Mouse (Mus musculus) embryonic facial prominence, embryonic 10.5 days (tissue): ENCODE data around the gene Kpna7. TPM values are rescaled to one million over a fixed set of nuclear protein-coding genes. Genes with fewer than 3 reads are reported as not detected.

Experiments
- DNase-seq: peaks from one replicate; pipeline ENCODE4 v3.0.0-alpha.2; 2017; ENCODE audit warnings: low spot score
- H3K27ac ChIP-seq: fragments of 300-500 bp; sonication (generic); replicated peaks from 2 replicates; pipeline ENCODE4 v1.5.1; 2016; ENCODE audit warnings: mild to moderate bottlenecking
- H3K27me3 ChIP-seq: fragments of 300-500 bp; sonication (generic); replicated peaks from 2 replicates; pipeline ENCODE4 v1.6.1; 2016; ENCODE audit warnings: low read depth, mild to moderate bottlenecking; ENCODE audit not compliant: poor library complexity, severe bottlenecking
- H3K36me3 ChIP-seq: fragments of 300-500 bp; sonication (generic); replicated peaks from 2 replicates; pipeline ENCODE4 v1.6.1; 2016; ENCODE audit warnings: mild to moderate bottlenecking, moderate library complexity
- H3K4me1 ChIP-seq: fragments of 300-500 bp; sonication (generic); 2 replicates; pipeline ENCODE4 v1.6.1; 2016
- H3K4me3 ChIP-seq: fragments of 300-500 bp; sonication (generic); 2 replicates; pipeline ENCODE4 v1.5.1; 2016; ENCODE audit warnings: mild to moderate bottlenecking, moderate library complexity
- H3K9me3 ChIP-seq: fragments of 300-500 bp; sonication (generic); 2 replicates; pipeline ENCODE4 v1.6.1; 2016; ENCODE audit warnings: mild to moderate bottlenecking
- WGBS: fragments of 180-500 bp; shearing (Covaris S2); methylation state at CpG from one replicate; pipeline ENCODE4 v1.1.7; 2016; 5-methylcytosine and 5-hydroxymethylcytosine counted together
- polyA plus RNA-seq: library from polyadenylated mRNA; unstranded; fragments of >200 nt; fragmentation: Nextera tagmentation; extraction: Ambion mirVana; gene quantifications from 2 replicates; pipeline ENCODE4 v1.2.1, GENCODE M21; 2016

Gene Kpna7
- polyA plus RNA-seq, 1 experiment from 2014 or later: 0.06 TPM

DNA sequence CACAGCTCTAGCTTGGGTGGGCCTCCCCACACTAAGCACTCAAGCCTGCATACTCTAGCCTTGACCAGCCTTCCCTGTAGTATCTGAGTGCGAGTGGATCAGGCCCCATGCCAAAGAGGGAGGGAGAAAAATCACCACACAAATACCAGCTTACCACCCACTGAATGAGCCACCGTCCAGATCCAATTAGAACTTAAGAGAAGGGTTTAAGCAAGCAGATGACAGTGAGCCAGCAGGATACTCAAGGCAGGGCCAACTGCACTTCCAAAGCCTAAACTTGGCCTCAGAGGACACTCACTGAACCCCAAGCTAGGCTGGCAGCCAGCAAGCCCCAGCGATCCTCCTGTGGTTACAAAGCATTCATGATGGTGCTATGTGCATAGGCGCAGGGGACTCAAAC is 137.8 kb downstream of the Kpna7 start:
- no peak overlapping the region for H3K27ac ChIP-seq
- H3K9me3 ChIP-seq: no peaks in the 10 kb centered on the region
- no peak for DNase-seq
- no peaks in the 10 kb centered on the region for H3K27me3 ChIP-seq
- no peak overlapping the region for H3K4me3 ChIP-seq
- 87% methylated on average over 4 of the region's 4 CpGs for WGBS
- peaks cover 31% of the 10 kb centered on the region for H3K4me1 ChIP-seq
- no peaks in the 10 kb centered on the region for H3K36me3 ChIP-seq

DNA sequence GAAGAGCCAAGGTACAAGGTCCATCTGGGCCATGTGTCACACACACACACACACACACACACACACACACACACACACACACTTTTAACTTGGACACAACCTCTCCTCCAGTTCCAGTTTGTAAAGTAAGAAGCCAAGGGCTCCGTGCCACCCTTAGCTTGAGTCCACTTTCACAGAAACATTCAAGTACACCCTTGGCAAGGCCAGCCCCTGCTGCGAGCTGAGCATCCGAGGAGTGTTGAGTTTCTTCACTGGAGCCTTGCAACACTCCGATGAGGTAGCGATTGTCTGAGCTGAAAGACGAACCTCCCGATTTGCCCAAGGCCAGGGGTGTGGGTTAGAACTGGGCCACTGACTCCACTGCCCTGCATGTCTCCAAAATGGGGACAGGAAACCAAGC is 138.9 kb downstream of the Kpna7 start:
- no peak for DNase-seq
- 66% methylated on average over 7 of the region's 7 CpGs for WGBS
- H3K27me3 ChIP-seq: no peaks in the 10 kb centered on the region

DNA sequence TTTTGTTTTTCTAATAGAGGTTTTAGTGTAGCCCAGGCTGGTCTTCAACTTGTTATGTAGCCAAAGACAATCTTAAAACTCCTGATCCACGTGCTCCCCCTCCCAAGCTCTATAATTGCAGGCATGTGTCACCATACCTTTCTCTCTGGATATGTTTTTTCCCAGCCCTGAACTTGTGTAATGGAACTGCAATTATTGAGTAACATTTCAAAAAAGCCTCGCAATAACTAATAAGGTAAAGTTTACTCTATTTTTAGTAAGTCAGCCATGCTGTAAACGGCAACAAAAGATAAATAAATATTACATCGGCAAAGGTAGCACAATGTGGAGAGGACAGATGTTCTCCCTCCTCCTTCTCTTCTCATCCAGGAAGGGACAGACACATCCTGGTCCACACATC is 139.5 kb downstream of the Kpna7 start:
- H3K36me3 ChIP-seq: no peaks in the 10 kb centered on the region
- H3K4me3 ChIP-seq: no peak overlapping the region
- WGBS: 83% methylated on average over 4 of the region's 4 CpGs
- DNase-seq: no peak
- no peaks in the 10 kb centered on the region for H3K9me3 ChIP-seq
- no peaks in the 10 kb centered on the region for H3K27me3 ChIP-seq
- H3K4me1 ChIP-seq: peaks cover 34% of the 10 kb centered on the region
- H3K27ac ChIP-seq: no peak overlapping the region

More for the DNA sequence above, 138.9 kb downstream of the Kpna7 start:
- Histone ChIP-seq H3K9me3 (no peaks in the 10 kb centered on the region), H3K4me3 (no peak overlapping the region), H3K27ac (no peak overlapping the region), H3K36me3 (no peaks in the 10 kb centered on the region), H3K4me1 (peaks cover 37% of the 10 kb centered on the region)

DNA sequence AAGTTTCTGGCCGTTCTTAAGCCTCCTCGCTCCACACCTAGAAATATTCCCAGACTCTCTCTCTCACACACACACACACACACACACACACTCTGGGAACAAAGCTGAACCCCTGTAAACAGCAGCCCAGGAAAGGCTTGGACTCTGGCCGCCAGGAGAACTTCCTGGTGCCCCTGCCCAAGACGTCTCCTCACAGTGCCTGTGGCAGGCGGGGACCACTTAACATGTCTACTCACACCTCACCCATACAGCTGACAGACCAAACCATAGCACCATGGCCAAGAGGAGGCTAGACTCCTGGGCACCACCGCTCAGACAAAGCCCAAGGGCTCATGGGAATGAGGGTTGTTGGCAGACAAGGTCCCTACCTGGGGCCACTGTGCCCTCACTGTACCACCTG is 140.5 kb downstream of the Kpna7 start:
- Histone ChIP-seq H3K27me3 (no peaks in the 10 kb centered on the region), H3K36me3 (no peaks in the 10 kb centered on the region), H3K27ac (no peak overlapping the region), H3K9me3 (no peaks in the 10 kb centered on the region), H3K4me1 (peaks cover 28% of the 10 kb centered on the region), H3K4me3 (no peak overlapping the region)
- WGBS: 92% methylated on average over 6 of the region's 6 CpGs
- DNase-seq: no peak

DNA sequence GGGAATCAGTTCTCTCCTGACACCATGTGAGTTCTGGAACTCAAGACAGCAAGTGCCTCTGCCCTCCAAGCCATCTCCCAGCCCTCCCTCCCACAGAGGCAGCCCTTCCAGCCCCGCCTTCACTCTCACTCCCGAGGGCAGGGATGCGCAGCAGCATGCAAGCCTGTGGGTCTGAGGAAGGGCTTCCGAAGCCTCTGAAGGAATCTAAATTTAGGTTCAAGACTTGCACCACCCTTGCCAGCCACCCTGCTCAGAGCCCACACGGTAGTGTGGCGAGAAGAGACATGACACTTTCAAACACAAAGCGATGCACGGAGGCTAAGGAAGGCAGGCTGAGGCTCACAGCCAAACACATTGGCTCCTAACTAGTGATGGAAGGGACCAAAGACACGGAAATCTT is 141.4 kb downstream of the Kpna7 start:
- WGBS: 74% methylated on average over 9 of the region's 9 CpGs
- Histone ChIP-seq H3K27ac (no peak overlapping the region), H3K4me3 (no peak overlapping the region), H3K36me3 (no peaks in the 10 kb centered on the region), H3K4me1 (peaks cover 25% of the 10 kb centered on the region), H3K27me3 (no peaks in the 10 kb centered on the region), H3K9me3 (no peaks in the 10 kb centered on the region)
- DNase-seq: no peak

DNA sequence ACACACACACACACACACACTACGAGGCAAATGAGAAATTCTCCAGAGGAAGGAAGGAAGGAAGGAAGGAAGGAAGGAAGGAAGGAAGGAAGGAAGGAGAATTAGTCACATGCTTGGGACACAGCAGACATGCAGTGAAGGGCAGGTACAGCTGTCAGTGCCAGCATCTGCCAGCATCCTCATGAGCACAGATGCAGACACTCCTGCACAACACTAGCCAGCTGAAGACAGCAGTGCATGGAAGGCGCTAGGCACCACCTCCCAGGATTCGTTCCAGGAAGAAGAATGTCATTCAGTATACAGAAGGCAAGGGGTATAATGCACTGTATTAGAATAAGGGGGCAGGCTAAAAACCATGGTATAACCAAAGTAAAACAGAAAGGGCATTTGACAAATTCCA is 142.9 kb downstream of the Kpna7 start:
- no peak for DNase-seq
- Histone ChIP-seq H3K27me3 (no peaks in the 10 kb centered on the region), H3K9me3 (no peaks in the 10 kb centered on the region), H3K4me1 (peaks cover 40% of the 10 kb centered on the region), H3K27ac (no peak overlapping the region), H3K4me3 (no peak overlapping the region), H3K36me3 (no peaks in the 10 kb centered on the region)
- 82% methylated on average over 3 of the region's 3 CpGs for WGBS

DNA sequence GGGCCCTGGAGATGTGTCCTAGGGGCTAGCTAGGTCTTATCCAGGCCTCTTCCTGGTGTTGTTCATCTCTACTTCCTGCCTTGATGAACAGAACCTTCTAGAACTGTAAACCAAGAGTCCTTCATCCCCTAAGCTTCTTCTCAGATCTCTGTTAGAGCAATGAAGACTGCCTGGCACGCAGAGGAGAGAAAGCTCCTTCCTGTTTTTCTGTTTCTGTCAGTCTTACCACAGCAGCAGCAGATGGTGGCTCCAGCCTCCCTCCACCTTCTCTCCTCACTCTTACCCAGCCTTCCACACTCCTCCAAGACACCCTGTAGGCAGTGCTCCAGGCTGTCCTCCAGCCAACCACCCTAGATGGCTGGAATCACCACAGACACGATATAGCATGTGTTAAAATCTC is 146.5 kb downstream of the Kpna7 start:
- DNase-seq: no peak
- Histone ChIP-seq H3K4me3 (no peak overlapping the region), H3K9me3 (no peaks in the 10 kb centered on the region), H3K36me3 (no peaks in the 10 kb centered on the region), H3K27ac (no peak overlapping the region), H3K27me3 (no peaks in the 10 kb centered on the region), H3K4me1 (peaks cover 41% of the 10 kb centered on the region)
- WGBS: 78% methylated on average over 2 of the region's 2 CpGs

Other genes with a start within 250 kb of the Kpna7 start
- gene Smurf1, start 118.2 kb downstream of the Kpna7 start, polyA plus RNA-seq: 14.5 and 17.0 TPM in 2 replicates
- not detected in 2 replicates for gene Gm4871, start 51.3 kb downstream of the Kpna7 start, polyA plus RNA-seq
- gene 1700018F24Rik, start 41.0 kb downstream of the Kpna7 start, polyA plus RNA-seq: not detected in 2 replicates
- 122 and 129 TPM in 2 replicates for gene Arpc1a, start 200 bp downstream of the Kpna7 start, polyA plus RNA-seq
- 95.4 and 97.9 TPM in 2 replicates for gene Arpc1b, start 30.2 kb upstream of the Kpna7 start, polyA plus RNA-seq
- gene Pdap1, start 56.2 kb upstream of the Kpna7 start, polyA plus RNA-seq: 144 and 151 TPM in 2 replicates
- gene Bud31, start 56.3 kb upstream of the Kpna7 start, polyA plus RNA-seq: 249 and 250 TPM in 2 replicates
- gene Ptcd1, start 83.1 kb upstream of the Kpna7 start, polyA plus RNA-seq: 17.6 and 18.9 TPM in 2 replicates
- gene Cpsf4, start 83.2 kb upstream of the Kpna7 start, polyA plus RNA-seq: 87.0 and 91.9 TPM in 2 replicates
- gene Atp5j2, start 108.0 kb upstream of the Kpna7 start, polyA plus RNA-seq: 523 and 540 TPM in 2 replicates
- gene Zkscan14, start 117.8 kb upstream of the Kpna7 start, polyA plus RNA-seq: 7.1 and 9.0 TPM in 2 replicates
- 17.8 and 19.5 TPM in 2 replicates for gene Zkscan5, start 120.5 kb upstream of the Kpna7 start, polyA plus RNA-seq
- 31.2 and 31.4 TPM in 2 replicates for gene Zfp655, start 147.7 kb upstream of the Kpna7 start, polyA plus RNA-seq
- 0.45 and 0.83 TPM in 2 replicates for gene Zscan25, start 196.5 kb upstream of the Kpna7 start, polyA plus RNA-seq